Mouse (Mus musculus): ENCODE results near the gene Slc16a13. TPM values are rescaled to one million over a fixed set of nuclear protein-coding genes. Genes with fewer than 3 reads are reported as not detected.

Gene Slc16a13
- polyA plus RNA-seq, 1 experiment from 2014 or later, result 10.3 TPM

DNA sequence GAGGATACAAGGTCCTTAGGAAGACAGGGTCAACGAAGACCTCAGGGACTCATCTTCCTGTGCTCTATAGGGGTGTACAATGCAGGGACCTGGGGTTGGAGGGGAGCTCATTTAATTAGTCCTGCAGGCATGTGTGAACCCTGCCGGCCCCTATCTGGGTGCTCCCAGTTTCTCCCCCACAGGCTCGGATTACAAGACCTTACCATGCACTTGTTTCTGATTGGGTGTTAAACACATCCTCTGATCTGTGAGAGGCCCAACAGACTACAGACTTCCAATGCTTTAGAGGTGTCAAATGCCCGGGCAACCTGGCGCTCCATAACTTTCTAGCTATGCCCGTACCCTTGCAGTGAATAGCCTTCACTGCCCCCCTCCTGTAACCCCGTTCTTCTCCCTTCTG, 52.7 kb downstream of the Slc16a13 start:
- H3K4me1 ChIP-seq, result no peaks in the 10 kb centered on the region
- no peaks in the 10 kb centered on the region for H3K27me3 ChIP-seq
- H3K4me2 ChIP-seq (replicated peaks), result no peak overlapping the region
- no peak overlapping the region for H3K4me3 ChIP-seq (replicated peaks)
- no peaks in the 10 kb centered on the region for H3K36me3 ChIP-seq
- H3K9ac ChIP-seq, result no peak overlapping the region
- WGBS, result 58% methylated on average over 7 of the region's 7 CpGs
- no peak for ATAC-seq (ENCODE audit: insufficient number of reproducible peaks, low FRiP score, low TSS enrichment, low read depth)
- no peak overlapping the region for H3K27ac ChIP-seq (replicated peaks)
- H3K9me3 ChIP-seq (replicated peaks), result no peaks in the 10 kb centered on the region

MicroRNA genes within 50 kb of the gene (microRNA counts, 519-probe panel; counts per million panel counts)
- microRNA mmu-miR-195 (832 counts per million, percentile 3 among the panel's probes with 10 or more counts), microRNA mmu-miR-497 (2,146 counts per million, percentile 46 among the panel's probes with 10 or more counts)

Small RNA genes lying within 50 kb of the gene (microRNA-seq; reads per million reads assigned to microRNA genes)
- gene Mir195a (ENCODE audit: borderline number of aligned reads) (892 reads per million, percentile 75 among the genes with 10 or more reads in this experiment), gene Mir497 (ENCODE audit: borderline number of aligned reads) (not detected), gene Mir497b (ENCODE audit: borderline number of aligned reads) (not detected)

Other genes starting within 250 kb of the Slc16a13 start
- gene Ctdnep1, start 239.9 kb downstream of the Slc16a13 start, polyA plus RNA-seq (2015; fragmentation: Nextera tagmentation; extraction: Ambion mirVana), result 31.6 and 34.9 TPM in 2 replicates
- 112 and 113 TPM in 2 replicates for gene Elp5, start 238.5 kb downstream of the Slc16a13 start, polyA plus RNA-seq (2015; fragmentation: Nextera tagmentation; extraction: Ambion mirVana)
- 543 and 559 TPM in 2 replicates for gene Gabarap, start 229.9 kb downstream of the Slc16a13 start, polyA plus RNA-seq (2015; fragmentation: Nextera tagmentation; extraction: Ambion mirVana)
- 77.8 and 83.0 TPM in 2 replicates for gene Phf23, start 225.3 kb downstream of the Slc16a13 start, polyA plus RNA-seq (2015; fragmentation: Nextera tagmentation; extraction: Ambion mirVana)
- gene Dvl2, start 220.5 kb downstream of the Slc16a13 start, polyA plus RNA-seq (2015; fragmentation: Nextera tagmentation; extraction: Ambion mirVana), result 47.3 and 52.3 TPM in 2 replicates
- gene Acadvl, start 205.7 kb downstream of the Slc16a13 start, polyA plus RNA-seq (2015; fragmentation: Nextera tagmentation; extraction: Ambion mirVana), result 95.6 and 97.7 TPM in 2 replicates
- gene Dlg4, start 204.1 kb downstream of the Slc16a13 start, polyA plus RNA-seq (2015; fragmentation: Nextera tagmentation; extraction: Ambion mirVana), result 11.4 and 14.4 TPM in 2 replicates
- 0.24 and 0.27 TPM in 2 replicates for gene Asgr1, start 167.0 kb downstream of the Slc16a13 start, polyA plus RNA-seq (2015; fragmentation: Nextera tagmentation; extraction: Ambion mirVana)
- gene Asgr2, start 128.4 kb downstream of the Slc16a13 start, polyA plus RNA-seq (2015; fragmentation: Nextera tagmentation; extraction: Ambion mirVana), result 0.12 and 0.26 TPM in 2 replicates
- 0.42 and 2.1 TPM in 2 replicates for gene Mgl2, start 90.7 kb downstream of the Slc16a13 start, polyA plus RNA-seq (2015; fragmentation: Nextera tagmentation; extraction: Ambion mirVana)
- 1.5 and 2.6 TPM in 2 replicates for gene Clec10a, start 64.9 kb downstream of the Slc16a13 start, polyA plus RNA-seq (2015; fragmentation: Nextera tagmentation; extraction: Ambion mirVana)
- 6.9 and 11.2 TPM in 2 replicates for gene Slc16a11, start 8.3 kb downstream of the Slc16a13 start, polyA plus RNA-seq (2015; fragmentation: Nextera tagmentation; extraction: Ambion mirVana)
- gene Bcl6b, start 8.7 kb upstream of the Slc16a13 start, polyA plus RNA-seq (2015; fragmentation: Nextera tagmentation; extraction: Ambion mirVana), result 11.9 and 12.4 TPM in 2 replicates
- 157 and 177 TPM in 2 replicates for gene 0610010K14Rik, start 16.9 kb upstream of the Slc16a13 start, polyA plus RNA-seq (2015; fragmentation: Nextera tagmentation; extraction: Ambion mirVana)
- 9.5 and 12.0 TPM in 2 replicates for gene Gm21988, start 18.8 kb upstream of the Slc16a13 start, polyA plus RNA-seq (2015; fragmentation: Nextera tagmentation; extraction: Ambion mirVana)
- 231 and 240 TPM in 2 replicates for gene Rnasek, start 18.8 kb upstream of the Slc16a13 start, polyA plus RNA-seq (2015; fragmentation: Nextera tagmentation; extraction: Ambion mirVana)
- 15.4 and 17.6 TPM in 2 replicates for gene Alox12, start 34.3 kb upstream of the Slc16a13 start, polyA plus RNA-seq (2015; fragmentation: Nextera tagmentation; extraction: Ambion mirVana)
- 5.9 and 6.9 TPM in 2 replicates for gene Alox12e, start 101.6 kb upstream of the Slc16a13 start, polyA plus RNA-seq (2015; fragmentation: Nextera tagmentation; extraction: Ambion mirVana)
- gene Alox15, start 131.0 kb upstream of the Slc16a13 start, polyA plus RNA-seq (2015; fragmentation: Nextera tagmentation; extraction: Ambion mirVana), result 1.3 and 2.6 TPM in 2 replicates
- 33.6 and 35.0 TPM in 2 replicates for gene Pelp1, start 189.0 kb upstream of the Slc16a13 start, polyA plus RNA-seq (2015; fragmentation: Nextera tagmentation; extraction: Ambion mirVana)
- 26.1 and 28.8 TPM in 2 replicates for gene Arrb2, start 211.6 kb upstream of the Slc16a13 start, polyA plus RNA-seq (2015; fragmentation: Nextera tagmentation; extraction: Ambion mirVana)
- 37.0 and 42.9 TPM in 2 replicates for gene Med11, start 230.9 kb upstream of the Slc16a13 start, polyA plus RNA-seq (2015; fragmentation: Nextera tagmentation; extraction: Ambion mirVana)
- 0.63 and 0.71 TPM in 2 replicates for gene Zmynd15, start 238.4 kb upstream of the Slc16a13 start, polyA plus RNA-seq (2015; fragmentation: Nextera tagmentation; extraction: Ambion mirVana)
- 4.1 and 4.5 TPM in 2 replicates for gene Cxcl16, start 238.9 kb upstream of the Slc16a13 start, polyA plus RNA-seq (2015; fragmentation: Nextera tagmentation; extraction: Ambion mirVana)